Mouse (Mus musculus): ENCODE measurements around the gene Il33. TPM values are rescaled to one million over a fixed set of nuclear protein-coding genes. Genes with fewer than 3 reads are reported as not detected.

The Il33 gene
- total RNA-seq, 2 experiments from 2014 or later: 3.3 to 5.6 TPM

DNA sequence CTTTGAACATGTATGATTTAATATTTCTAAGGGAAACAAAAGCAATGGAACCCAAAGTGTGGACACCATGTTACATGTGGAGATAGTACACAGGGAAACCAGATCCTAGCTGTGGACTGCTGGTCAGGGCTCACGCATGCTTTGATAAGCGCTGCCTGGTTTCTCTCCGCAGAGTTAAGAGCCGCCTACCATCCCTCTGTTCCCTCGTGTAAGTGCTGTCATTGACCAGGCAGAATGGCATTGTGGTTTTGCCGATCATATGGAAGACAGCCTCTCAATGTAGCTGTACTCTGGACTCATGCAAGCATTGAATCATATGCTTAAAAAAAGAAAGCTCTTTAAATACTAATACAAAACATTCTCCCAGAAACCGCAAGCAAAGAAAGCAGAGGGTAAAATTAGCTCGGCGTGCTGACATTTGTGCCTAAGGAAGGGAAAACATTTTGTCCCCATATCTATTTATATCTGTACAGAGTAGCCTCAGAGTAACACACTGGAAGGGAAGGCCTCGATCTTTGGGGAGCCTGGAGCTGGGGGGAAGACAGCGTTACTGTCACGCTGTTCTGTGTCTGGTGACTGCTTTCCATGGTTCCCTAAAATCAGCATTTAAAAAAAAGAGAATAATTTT, 61.7 kb downstream of the Il33 start:
- DNase-seq: no peak

DNA sequence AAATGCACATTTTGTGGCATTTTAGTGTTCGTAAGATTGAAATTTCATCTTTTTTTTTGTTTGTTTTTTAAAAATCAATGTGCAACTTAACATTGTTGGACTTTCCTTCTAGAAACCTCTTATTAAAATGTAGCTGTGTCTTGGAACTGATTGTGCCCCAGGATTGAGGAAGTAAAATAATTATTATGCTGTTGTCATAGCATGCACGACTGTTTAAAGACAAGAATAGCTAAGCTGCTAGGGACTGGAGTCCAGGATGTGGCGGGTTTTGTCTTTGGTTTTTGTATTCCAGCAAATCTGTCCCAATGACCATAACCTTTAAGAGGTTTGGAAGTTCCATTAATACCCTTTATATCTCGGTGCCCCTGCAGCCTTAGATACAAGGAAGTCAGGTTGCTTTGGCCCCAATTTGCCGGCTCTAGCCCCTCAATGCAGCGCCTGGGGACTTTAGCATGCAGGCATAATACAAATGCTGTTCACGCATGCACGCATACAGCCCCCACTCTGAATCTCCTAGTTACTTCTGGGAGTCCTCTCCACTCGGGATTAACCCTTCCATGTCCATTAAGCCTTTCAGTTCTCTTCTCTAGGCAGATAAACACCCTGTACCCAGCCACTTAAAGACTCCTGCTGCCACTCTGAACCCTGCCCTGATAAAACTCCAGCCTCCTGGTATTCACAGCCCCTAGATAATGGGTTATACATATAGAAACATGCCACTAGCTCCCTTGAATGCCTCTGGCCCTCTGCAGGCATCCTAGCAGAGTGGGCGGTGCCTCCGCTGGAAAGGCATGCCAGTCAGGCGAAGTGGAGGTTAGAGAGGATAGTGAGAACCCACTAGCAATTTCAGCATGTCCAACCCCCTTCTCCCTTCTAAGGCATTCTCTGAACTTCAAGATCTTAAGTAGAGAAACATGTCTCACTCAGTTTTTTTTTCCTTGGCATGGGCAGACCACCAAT, 75.8 kb downstream of the Il33 start:
- DNase-seq: no peak

DNA sequence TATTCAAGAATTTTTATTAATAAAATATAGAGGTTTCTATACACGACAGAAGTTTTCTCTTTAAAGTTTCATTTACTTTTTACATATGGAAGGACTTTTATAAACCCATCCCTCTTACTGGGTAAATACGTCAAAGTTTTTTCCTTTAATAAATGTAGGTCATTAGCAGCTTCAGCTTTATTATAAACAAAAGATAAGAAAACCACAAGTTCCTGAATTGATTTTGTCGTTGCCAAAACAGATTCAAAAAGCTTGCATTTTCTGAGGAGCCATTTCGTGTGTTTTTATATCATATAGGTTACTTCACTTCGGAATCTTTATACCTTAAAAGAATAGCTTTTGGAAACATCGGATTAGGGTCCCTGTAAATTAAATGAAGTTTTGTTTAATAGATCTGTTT, 76.6 kb downstream of the Il33 start:
- no peak for DNase-seq

DNA sequence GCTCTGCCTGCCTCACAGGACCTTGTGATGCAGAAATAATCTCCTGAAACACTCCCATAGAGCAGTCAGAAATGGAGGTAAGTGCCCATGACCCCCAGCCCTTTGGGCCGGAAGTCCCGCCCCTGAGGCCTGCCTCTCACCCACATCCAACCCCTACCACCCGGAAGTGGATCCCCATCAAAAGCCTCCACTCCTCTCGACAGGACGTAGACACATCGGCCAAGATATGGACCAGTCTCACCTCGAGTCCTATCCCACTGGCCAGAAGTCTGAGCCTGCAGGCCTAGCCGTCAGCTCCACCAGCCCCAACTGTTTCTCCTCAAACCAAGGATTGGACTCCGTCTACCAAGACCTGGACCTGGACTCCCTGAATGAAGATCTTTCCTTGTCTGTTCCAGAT, 78.7 kb downstream of the Il33 start, which contains the start of gene Trpd52l3:
Gene Trpd52l3 (plus strand): TSS at position 170 of the 400 bp plus-strand sequence.
- DNase-seq: no peak

DNA sequence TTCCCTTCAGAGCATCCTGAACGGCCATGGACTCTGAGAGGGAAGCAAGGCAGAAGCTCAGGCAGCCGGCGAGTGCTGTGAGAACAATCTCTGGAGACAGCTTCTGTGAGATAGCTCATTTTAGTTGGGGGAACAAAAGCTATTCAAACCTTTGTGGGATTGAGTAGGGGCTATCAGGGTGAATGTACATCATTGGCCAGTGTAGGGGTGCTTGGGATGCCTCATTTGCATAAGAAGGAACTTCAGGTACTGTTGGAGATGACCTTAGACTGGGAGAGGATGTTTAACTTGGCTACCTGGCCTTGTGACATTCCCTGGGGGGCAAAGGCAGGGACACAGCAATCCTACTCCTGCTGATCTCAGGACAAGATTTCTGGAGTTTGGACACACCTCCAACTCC, 81.5 kb downstream of the Il33 start:
- DNase-seq: no peak

Other genes with a start within 250 kb of the Il33 start
- not detected for gene Mlana, start 227.3 kb upstream of the Il33 start, total RNA-seq (2021)
- gene 9930021J03Rik, start 119.1 kb upstream of the Il33 start, total RNA-seq (2021): 10 to 100 TPM in 1 of 2 experiments, 1 to 10 TPM in 1; 9.7 to 11.0 TPM
- 1 to 10 TPM; 8.0 to 8.1 TPM for gene Ranbp6, start 112.1 kb upstream of the Il33 start, total RNA-seq (2021)
- not detected for gene Trpd52l3, start 78.7 kb downstream of the Il33 start, total RNA-seq (2021)
- gene Uhrf2, start 105.4 kb downstream of the Il33 start, total RNA-seq (2021): 10 to 100 TPM; 13.3 to 14.3 TPM

Data from gastrocnemius, postnatal 25 days (tissue).